Mouse (Mus musculus): Measurements from ENCODE around the gene Med4. TPM values are rescaled to one million over a fixed set of nuclear protein-coding genes. Genes with fewer than 3 reads are reported as not detected.
A peak's percentile ranks its signal among the peaks of the same experiment; 100 is the strongest.

The Med4 gene
- polyA plus RNA-seq, 1 experiment = not detected

DNA sequence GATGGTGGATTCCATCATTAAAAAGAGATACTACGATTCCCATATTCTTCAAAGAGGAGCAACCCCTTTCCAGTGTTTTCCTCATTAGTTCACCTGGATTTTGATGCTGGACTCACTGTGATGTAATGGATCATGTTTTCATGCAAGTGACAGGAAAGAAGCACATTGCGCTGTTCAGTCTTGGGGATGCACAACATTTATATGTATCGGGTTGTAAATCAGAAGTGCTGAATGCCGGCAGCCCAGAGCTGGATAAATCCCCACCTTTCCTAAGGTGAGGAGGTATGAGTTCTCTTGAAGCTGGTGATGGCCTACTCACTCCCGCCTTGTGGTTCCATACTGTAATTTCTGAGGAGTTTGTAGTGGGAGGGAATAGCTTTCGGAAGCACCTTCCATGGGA lies 16.5 kb upstream of the Med4 start:
- Histone ChIP-seq H3K27ac (ENCODE audit: insufficient read depth, low read depth, low read length) (no peak overlapping the region), H3K4me3 (ENCODE audit: insufficient read depth, low read depth, low read length) (no peak overlapping the region), H3K4me1 (ENCODE audit: control insufficient read depth, insufficient read depth, low read length) (no peaks in the 10 kb centered on the region)
- 98% methylated on average over 6 of the region's 6 CpGs for WGBS
- TF ChIP-seq CTCF (IDR thresholded peaks at IDR 0.05; ENCODE audit: insufficient read depth, low read depth, low read length) (no peak), POLR2A (IDR thresholded peaks at IDR 0.05; ENCODE audit: insufficient read depth, low read depth, low read length) (no peak)

- H3K27ac ChIP-seq (ENCODE audit: insufficient read depth, low read depth, low read length) = no peak overlapping the region
- H3K4me1 ChIP-seq (ENCODE audit: control insufficient read depth, insufficient read depth, low read length) = no peaks in the 10 kb centered on the region
- H3K4me3 ChIP-seq (ENCODE audit: insufficient read depth, low read depth, low read length) = no peak overlapping the region
- WGBS = 81% methylated on average over 6 of the region's 6 CpGs
- TF ChIP-seq POLR2A (IDR thresholded peaks at IDR 0.05; ENCODE audit: insufficient read depth, low read depth, low read length) (no peak), CTCF (IDR thresholded peaks at IDR 0.05; ENCODE audit: insufficient read depth, low read depth, low read length) (no peak)
These were observed 15.7 kb upstream of the Med4 start for GRCm38 (mm10) chr14:73494122-73494521.

- WGBS = 76% methylated on average over 7 of the region's 7 CpGs
- no peak overlapping the region for H3K27ac ChIP-seq (ENCODE audit: insufficient read depth, low read depth, low read length)
- H3K4me1 ChIP-seq (ENCODE audit: control insufficient read depth, insufficient read depth, low read length) = no peaks in the 10 kb centered on the region
- H3K4me3 ChIP-seq (ENCODE audit: insufficient read depth, low read depth, low read length) = no peak overlapping the region
- TF ChIP-seq CTCF (IDR thresholded peaks at IDR 0.05; ENCODE audit: insufficient read depth, low read depth, low read length) (no peak), POLR2A (IDR thresholded peaks at IDR 0.05; ENCODE audit: insufficient read depth, low read depth, low read length) (no peak)
These were observed 14.1 kb upstream of the Med4 start for GRCm38 (mm10) chr14:73495753-73496152.

DNA sequence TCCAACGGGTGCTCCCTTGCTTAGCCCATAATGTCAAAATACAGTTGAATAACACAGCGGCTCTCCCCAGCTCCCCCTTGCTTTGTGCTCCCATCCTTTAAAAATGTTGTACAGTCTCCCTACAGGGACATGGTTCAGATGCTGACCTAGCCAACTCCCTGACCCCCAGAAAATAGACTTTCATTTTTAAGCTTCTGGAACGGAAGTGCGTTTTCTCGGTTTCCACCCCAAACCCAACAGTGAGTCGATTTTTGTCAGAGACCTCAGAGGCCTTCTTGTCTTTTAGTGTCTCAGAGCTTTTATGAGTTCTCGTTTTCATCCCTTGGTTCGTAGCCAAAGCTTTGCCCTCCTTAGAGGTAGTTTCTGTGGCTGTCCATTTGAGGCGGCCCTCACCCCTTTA lies 8.5 kb upstream of the Med4 start:
- Histone ChIP-seq H3K4me1 (ENCODE audit: control insufficient read depth, insufficient read depth, low read length) (no peaks in the 10 kb centered on the region), H3K4me3 (ENCODE audit: insufficient read depth, low read depth, low read length) (no peak overlapping the region), H3K27ac (ENCODE audit: insufficient read depth, low read depth, low read length) (no peak overlapping the region)
- no peak for TF ChIP-seq POLR2A (IDR thresholded peaks at IDR 0.05; ENCODE audit: insufficient read depth, low read depth, low read length)
- TF ChIP-seq CTCF (IDR thresholded peaks at IDR 0.05; ENCODE audit: insufficient read depth, low read depth, low read length) = no peak
- 73% methylated on average over 9 of the region's 9 CpGs for WGBS

DNA sequence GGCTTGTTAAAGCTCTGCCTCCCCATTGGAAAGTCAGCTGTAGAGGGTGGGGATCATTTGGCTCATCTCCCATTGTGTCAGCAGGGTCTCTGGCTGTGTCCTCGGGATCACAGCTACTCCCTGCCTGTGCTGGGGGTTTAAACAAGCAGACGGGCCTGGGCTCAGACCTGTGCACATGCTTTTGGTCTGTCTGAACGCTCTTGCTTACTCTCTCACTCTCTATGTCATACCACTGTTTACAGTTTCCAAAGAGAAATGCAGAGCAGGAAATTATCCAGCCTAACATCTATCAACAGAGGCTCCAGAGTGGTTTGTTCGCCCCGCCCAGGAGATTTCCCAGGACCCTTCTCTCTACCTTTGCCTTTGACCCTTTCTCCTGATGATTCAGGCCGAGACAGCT lies 8.1 kb upstream of the Med4 start:
- H3K4me3 ChIP-seq (ENCODE audit: insufficient read depth, low read depth, low read length) = no peak overlapping the region
- 63% methylated on average over 6 of the region's 6 CpGs for WGBS
- no peak overlapping the region for H3K27ac ChIP-seq (ENCODE audit: insufficient read depth, low read depth, low read length)
- no peaks in the 10 kb centered on the region for H3K4me1 ChIP-seq (ENCODE audit: control insufficient read depth, insufficient read depth, low read length)
- no peak for TF ChIP-seq CTCF (IDR thresholded peaks at IDR 0.05; ENCODE audit: insufficient read depth, low read depth, low read length)
- TF ChIP-seq POLR2A (IDR thresholded peaks at IDR 0.05; ENCODE audit: insufficient read depth, low read depth, low read length) = no peak

DNA sequence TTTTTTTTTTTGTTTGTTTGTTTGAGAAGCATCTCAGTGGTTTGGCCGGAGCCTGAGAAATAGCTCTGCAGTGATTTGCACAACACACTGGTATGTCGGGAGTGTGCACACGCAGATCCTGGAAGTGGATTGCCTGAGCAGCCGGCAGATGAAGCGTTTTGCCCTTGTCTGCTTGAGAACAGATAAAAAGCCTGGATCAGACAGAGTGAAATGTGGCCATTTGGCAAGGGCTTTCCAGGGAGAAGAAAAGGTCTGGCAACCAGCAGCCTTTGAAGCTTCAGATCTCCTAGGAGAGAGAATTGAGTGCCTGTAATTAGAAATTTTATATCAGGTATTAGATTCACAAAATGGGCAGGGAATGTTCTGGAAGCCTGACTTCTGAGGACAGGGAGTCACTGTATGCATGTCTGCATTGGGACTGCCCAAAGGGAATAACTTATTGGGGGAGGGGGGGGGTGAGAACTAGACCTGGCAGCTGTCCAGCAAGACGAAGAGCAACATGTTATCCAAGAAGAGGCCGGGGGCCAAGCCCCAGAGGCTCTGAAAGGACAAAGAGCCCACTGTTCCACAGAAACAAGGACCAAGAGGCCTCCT lies 7.1 kb upstream of the Med4 start:
- no peak overlapping the region for H3K4me3 ChIP-seq (ENCODE audit: insufficient read depth, low read depth, low read length)
- H3K27ac ChIP-seq (ENCODE audit: insufficient read depth, low read depth, low read length) = 0 out of 2 replicates have a peak overlapping the region, but pooled peaks have one; percentile 40
- WGBS = 32% methylated on average over 7 of the region's 7 CpGs
- H3K4me1 ChIP-seq (ENCODE audit: control insufficient read depth, insufficient read depth, low read length) = no peaks in the 10 kb centered on the region
- TF ChIP-seq POLR2A (IDR thresholded peaks at IDR 0.05; ENCODE audit: insufficient read depth, low read depth, low read length) = no peak
- TF ChIP-seq CTCF (IDR thresholded peaks at IDR 0.05; ENCODE audit: insufficient read depth, low read depth, low read length) = no peak

DNA sequence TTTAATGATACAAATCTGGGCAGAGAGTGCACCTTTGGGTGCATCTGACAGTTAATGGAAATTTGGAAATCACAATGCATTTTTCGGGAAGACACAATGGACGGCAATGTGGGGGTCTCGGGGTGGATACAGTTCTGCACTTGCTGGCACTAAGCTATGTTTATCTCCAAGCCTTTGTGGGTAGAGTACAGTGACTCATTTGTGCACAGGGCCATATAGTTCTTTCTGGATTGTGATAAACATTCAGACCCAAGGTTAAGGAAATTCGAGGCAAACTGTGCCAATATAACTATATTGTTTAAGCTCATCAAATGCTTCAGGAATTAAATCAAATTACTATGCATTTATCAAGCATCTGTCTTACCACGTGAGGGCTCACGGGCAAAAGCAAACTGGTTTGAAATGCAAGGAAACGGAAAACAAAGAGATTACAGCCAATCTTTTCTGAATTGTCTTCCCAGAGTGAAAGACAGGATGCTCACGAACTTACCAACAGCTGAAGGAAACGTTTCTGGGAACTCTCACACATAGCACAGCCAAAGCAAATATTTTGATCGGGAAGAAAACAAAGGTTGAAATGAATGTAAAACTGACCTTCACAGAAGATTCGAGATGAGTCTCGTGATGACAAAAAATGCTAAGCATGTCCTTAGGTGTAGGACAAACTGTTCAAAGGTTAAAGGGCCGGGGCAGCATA lies 6.4 kb upstream of the Med4 start:
- Histone ChIP-seq H3K4me1 (ENCODE audit: control insufficient read depth, insufficient read depth, low read length) (no peaks in the 10 kb centered on the region), H3K4me3 (ENCODE audit: insufficient read depth, low read depth, low read length) (no peak overlapping the region), H3K27ac (ENCODE audit: insufficient read depth, low read depth, low read length) (peak overlapping the region; percentile 34; the same call in 1 of the 2 replicates)
- TF ChIP-seq POLR2A (IDR thresholded peaks at IDR 0.05; ENCODE audit: insufficient read depth, low read depth, low read length) (no peak), CTCF (IDR thresholded peaks at IDR 0.05; ENCODE audit: insufficient read depth, low read depth, low read length) (no peak)
- 40% methylated on average over 13 of the region's 13 CpGs for WGBS

GRCm38 (mm10) chr14:73506283-73506682 lies 3.5 kb upstream of the Med4 start:
- WGBS = 76% methylated on average over 8 of the region's 8 CpGs
- peaks cover 2% of the 10 kb centered on the region; the same call in 1 of the 2 replicates for H3K4me1 ChIP-seq (ENCODE audit: control insufficient read depth, insufficient read depth, low read length)
- no peak overlapping the region for H3K27ac ChIP-seq (ENCODE audit: insufficient read depth, low read depth, low read length)
- no peak overlapping the region for H3K4me3 ChIP-seq (ENCODE audit: insufficient read depth, low read depth, low read length)
- no peak for TF ChIP-seq POLR2A (IDR thresholded peaks at IDR 0.05; ENCODE audit: insufficient read depth, low read depth, low read length)
- no peak for TF ChIP-seq CTCF (IDR thresholded peaks at IDR 0.05; ENCODE audit: insufficient read depth, low read depth, low read length)

DNA sequence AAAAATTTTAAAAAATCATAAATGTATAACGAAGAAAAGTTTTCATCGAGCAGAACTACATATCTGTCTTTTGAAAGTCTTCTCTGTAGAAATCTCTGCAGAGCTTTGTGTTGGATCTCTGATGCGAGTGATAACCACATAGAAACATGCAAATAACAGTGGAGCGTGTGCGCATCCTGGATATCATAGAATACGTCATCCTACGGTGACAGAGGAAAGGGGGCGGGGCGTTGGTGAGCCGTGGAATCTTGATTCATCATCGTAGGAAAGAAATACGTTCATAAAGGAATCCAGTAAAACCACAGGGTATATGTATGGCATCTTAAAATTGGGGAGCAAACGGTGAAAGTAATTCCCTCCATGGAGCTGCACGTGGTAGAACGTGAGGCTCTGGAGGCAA lies 2.6 kb upstream of the Med4 start:
- H3K4me1 ChIP-seq (ENCODE audit: control insufficient read depth, insufficient read depth, low read length) = peaks cover 6% of the 10 kb centered on the region; the same call in 1 of the 2 replicates
- TF ChIP-seq POLR2A (IDR thresholded peaks at IDR 0.05; ENCODE audit: insufficient read depth, low read depth, low read length) (no peak), CTCF (IDR thresholded peaks at IDR 0.05; ENCODE audit: insufficient read depth, low read depth, low read length) (no peak)
- 93% methylated on average over 15 of the region's 15 CpGs for WGBS
- no peak overlapping the region for H3K27ac ChIP-seq (ENCODE audit: insufficient read depth, low read depth, low read length)
- no peak overlapping the region for H3K4me3 ChIP-seq (ENCODE audit: insufficient read depth, low read depth, low read length)
